Mouse (Mus musculus) embryo, embryonic 11 days (tissue): ENCODE measurements at regions not wholly inside any gene's neighbourhood (a gene's known extent, or its start where the extent isn't known, plus 50 kb on each side); places are given as distances from the start of the nearest gene placed in this dataset.

Experiments
- DNase-seq: peaks from one replicate; pipeline ENCODE4 v3.0.0-alpha.2; 2015

GRCm38 (mm10) chr7:71648314-71648713 lies 297.0 kb upstream of the Gm10295 start:
- peak; percentile 14 for DNase-seq

GRCm38 (mm10) chr7:71646944-71647343 lies 295.7 kb upstream of the Gm10295 start:
- DNase-seq: no peak

GRCm38 (mm10) chr7:71623048-71623447 lies 271.8 kb upstream of the Gm10295 start:
- DNase-seq: peak; percentile 41

- no peak for DNase-seq
Observed at GRCm38 (mm10) chr7:71603159-71603558, 251.9 kb upstream of the Gm10295 start.

- no peak for DNase-seq
Observed at GRCm38 (mm10) chr7:71596780-71597179, 245.5 kb upstream of the Gm10295 start.

- no peak for DNase-seq
Observed at GRCm38 (mm10) chr7:71587626-71588025, 236.3 kb upstream of the Gm10295 start.

GRCm38 (mm10) chr7:71583443-71584055 lies 232.3 kb upstream of the Gm10295 start:
- DNase-seq: no peak

GRCm38 (mm10) chr7:71581746-71582145 lies 230.5 kb upstream of the Gm10295 start:
- DNase-seq: peak; percentile 83

GRCm38 (mm10) chr7:71560296-71560936 lies 209.1 kb upstream of the Gm10295 start:
- peak; percentile 7 for DNase-seq

- no peak for DNase-seq
Observed at GRCm38 (mm10) chr7:71556473-71556872, 205.2 kb upstream of the Gm10295 start.

GRCm38 (mm10) chr7:71555476-71555875 lies 204.2 kb upstream of the Gm10295 start:
- no peak for DNase-seq

GRCm38 (mm10) chr7:71546606-71547213 lies 195.4 kb upstream of the Gm10295 start:
- DNase-seq: peak; percentile 12

GRCm38 (mm10) chr7:71541467-71541866 lies 190.2 kb upstream of the Gm10295 start:
- no peak for DNase-seq

GRCm38 (mm10) chr7:71533109-71533508 lies 181.8 kb upstream of the Gm10295 start:
- DNase-seq: peak; percentile 44

GRCm38 (mm10) chr7:71531496-71531895 lies 180.2 kb upstream of the Gm10295 start:
- DNase-seq: peak; percentile 35

- no peak for DNase-seq
Observed at GRCm38 (mm10) chr7:71530922-71531321, 179.6 kb upstream of the Gm10295 start.

GRCm38 (mm10) chr7:71526152-71526551 lies 174.9 kb upstream of the Gm10295 start:
- no peak for DNase-seq

- no peak for DNase-seq
Observed at GRCm38 (mm10) chr7:71524577-71525126, 173.4 kb upstream of the Gm10295 start.

- no peak for DNase-seq
Observed at GRCm38 (mm10) chr7:71524119-71524518, 172.8 kb upstream of the Gm10295 start.

GRCm38 (mm10) chr7:71507379-71507778 lies 156.1 kb upstream of the Gm10295 start:
- DNase-seq: no peak

GRCm38 (mm10) chr7:71500719-71501118 lies 149.4 kb upstream of the Gm10295 start:
- no peak for DNase-seq

- DNase-seq: peak; percentile 23
Observed at GRCm38 (mm10) chr7:71498123-71498522, 146.8 kb upstream of the Gm10295 start.

- DNase-seq: no peak
Observed at GRCm38 (mm10) chr7:71491128-71491527, 139.8 kb upstream of the Gm10295 start.
